Mouse (Mus musculus) CH12.LX (cell line): ENCODE results near the gene 1600014C10Rik.

ENCODE experiments used
- CTCF ChIP-seq, 2 experiments: IDR thresholded peaks in 1 of 2; conservative IDR thresholded peaks in 1 of 2; 2 replicates each; pipeline ENCODE4 v1.5.1; 2011 to 2012; ENCODE audit warnings: low read depth in 2 of 2, low read length in 2 of 2, improper control_type of control experiment in 1 of 2, inconsistent platforms in 1 of 2, mild to moderate bottlenecking in 1 of 2, moderate library complexity in 1 of 2
- EP300 ChIP-seq: IDR thresholded peaks from 2 replicates; pipeline ENCODE4 v1.6.1; 2011; ENCODE audit warnings: low read length, improper control_type of control experiment
- GABPA ChIP-seq: IDR thresholded peaks from 2 replicates; pipeline ENCODE4 v1.6.1; 2012; ENCODE audit warnings: low read depth, low read length, improper control_type of control experiment, inconsistent platforms; ENCODE audit not compliant: insufficient replicate concordance
- HCFC1 ChIP-seq: IDR thresholded peaks from 2 replicates; pipeline ENCODE4 v1.6.1; 2012; ENCODE audit warnings: low read depth, mild to moderate bottlenecking, inconsistent platforms, low read length, improper control_type of control experiment
- MAFK ChIP-seq: IDR thresholded peaks from 2 replicates; pipeline ENCODE4 v1.6.1; 2011; ENCODE audit warnings: low read length, improper control_type of control experiment; ENCODE audit not compliant: insufficient replicate concordance
- POLR2A ChIP-seq: IDR thresholded peaks from 2 replicates; pipeline ENCODE4 v1.6.1; 2011; ENCODE audit warnings: low read depth, mild to moderate bottlenecking, improper control_type of control experiment, low read length

GRCm38 (mm10) chr7:38155829-38156228, 27.2 kb upstream of the 1600014C10Rik start:
- no peak for TF ChIP-seq CTCF (conservative IDR thresholded peaks at IDR 0.05 in 1 of 2, IDR thresholded peaks at IDR 0.05 in 1 of 2; ENCODE audit: low read depth in 2 of 2, low read length in 2 of 2)
- TF ChIP-seq POLR2A, result 0 out of 2 replicates have a peak, but pooled peaks have one; percentile 11
- TF ChIP-seq EP300, result peak; percentile 60; the same call in 1 of the 2 replicates
- no peak for TF ChIP-seq HCFC1
- no peak for TF ChIP-seq MAFK
- no peak for TF ChIP-seq GABPA
